Mouse (Mus musculus) ES-Bruce4 (cell line): Measurements from ENCODE around the gene Hist1h2ai.
"Not testable (repeated sequence)": the region's sequence is repeated elsewhere in the genome, so short reads cannot be mapped to it uniquely, and the experiment has no call there.

Source experiments
- CTCF ChIP-seq: IDR thresholded peaks from one replicate; pipeline ENCODE4 v1.8.1; 2011; ENCODE audit warnings: low read depth, low read length
- EP300 ChIP-seq: IDR thresholded peaks from 2 replicates; pipeline ENCODE4 v1.6.1; 2011; ENCODE audit warnings: low read depth, low read length; ENCODE audit not compliant: insufficient read depth
- POLR2A ChIP-seq: IDR thresholded peaks from one replicate; pipeline ENCODE4 v1.8.1; 2011; ENCODE audit warnings: low read length; ENCODE audit not compliant: insufficient read depth

DNA sequence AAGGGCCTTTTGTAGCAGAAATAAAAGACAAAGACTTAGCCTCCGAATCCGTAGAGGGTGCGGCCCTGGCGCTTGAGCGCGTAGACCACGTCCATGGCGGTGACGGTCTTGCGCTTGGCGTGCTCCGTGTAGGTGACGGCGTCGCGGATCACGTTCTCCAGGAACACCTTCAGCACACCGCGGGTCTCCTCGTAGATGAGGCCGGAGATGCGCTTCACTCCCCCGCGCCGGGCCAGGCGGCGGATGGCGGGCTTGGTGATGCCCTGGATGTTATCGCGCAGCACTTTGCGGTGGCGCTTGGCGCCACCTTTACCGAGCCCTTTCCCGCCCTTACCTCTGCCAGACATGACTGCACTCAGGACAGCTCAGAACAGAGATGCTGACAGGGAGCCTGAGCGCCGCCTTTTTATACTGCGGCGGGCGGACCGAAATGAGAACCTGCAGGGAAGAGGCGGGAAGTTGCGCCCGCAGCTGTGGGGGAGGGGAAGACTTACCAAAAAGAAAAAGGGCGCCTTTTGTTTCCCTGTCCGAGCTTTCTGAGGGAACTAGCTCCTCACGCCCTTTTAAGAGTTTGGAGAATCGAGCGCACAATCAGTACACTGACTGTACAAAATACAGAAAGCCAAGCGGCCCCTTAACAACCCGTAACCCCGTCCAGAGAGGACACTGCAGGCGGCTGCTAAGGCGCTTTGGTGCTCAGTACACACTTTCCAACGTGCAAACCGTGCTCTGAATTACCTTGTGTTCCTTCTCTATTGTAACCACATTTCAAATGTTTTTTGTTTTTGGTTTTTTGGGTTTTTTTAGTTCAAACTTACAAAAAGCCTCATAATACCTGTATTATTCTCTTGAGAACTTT lies 34.2 kb downstream of the Hist1h2ai start, which contains the start of gene Hist1h4k:
- not testable (repeated sequence) for TF ChIP-seq CTCF
- peak; percentile 89 for TF ChIP-seq POLR2A
- peak; percentile 71 for TF ChIP-seq EP300
